Mouse (Mus musculus) heart, embryonic 10.5 days (tissue): ENCODE measurements around the gene Mbd3. TPM values are rescaled to one million over a fixed set of nuclear protein-coding genes. Genes with fewer than 3 reads are reported as not detected.
A peak's percentile ranks its signal among the peaks of the same experiment; 100 is the strongest.

Experiments
- DNase-seq: peaks from one replicate; pipeline ENCODE4 v3.0.0-alpha.2; 2017; ENCODE audit warnings: low spot score
- H3K27ac ChIP-seq: fragments of 300-500 bp; sonication (generic); 2 replicates; pipeline ENCODE4 v1.5.1; 2016; ENCODE audit warnings: mild to moderate bottlenecking
- H3K27me3 ChIP-seq: fragments of 300-500 bp; sonication (generic); 2 replicates; pipeline ENCODE4 v1.6.1; 2016; ENCODE audit warnings: mild to moderate bottlenecking; ENCODE audit not compliant: poor library complexity, insufficient read depth, severe bottlenecking
- H3K36me3 ChIP-seq: fragments of 300-500 bp; sonication (generic); 2 replicates; pipeline ENCODE4 v1.6.1; 2016; ENCODE audit warnings: mild to moderate bottlenecking, moderate library complexity
- H3K4me1 ChIP-seq: fragments of 300-500 bp; sonication (generic); 2 replicates; pipeline ENCODE4 v1.6.1; 2016; ENCODE audit warnings: mild to moderate bottlenecking
- H3K4me3 ChIP-seq: fragments of 300-500 bp; sonication (generic); 2 replicates; pipeline ENCODE4 v1.5.1; 2016; ENCODE audit warnings: mild to moderate bottlenecking, moderate library complexity
- H3K9me3 ChIP-seq: fragments of 300-500 bp; sonication (generic); 2 replicates; pipeline ENCODE4 v1.6.1; 2016; ENCODE audit warnings: mild to moderate bottlenecking, moderate library complexity
- WGBS: fragments of 180-500 bp; shearing (Covaris S2); methylation state at CpG from one replicate; pipeline ENCODE4 v1.1.7; 2016; 5-methylcytosine and 5-hydroxymethylcytosine counted together
- polyA plus RNA-seq: library from polyadenylated mRNA; unstranded; fragments of >200 nt; fragmentation: Nextera tagmentation; extraction: Ambion mirVana; gene quantifications from 2 replicates; pipeline ENCODE4 v1.2.1, GENCODE M21; 2016

Gene Mbd3
- polyA plus RNA-seq, 1 experiment from 2014 or later: 315 TPM

GRCm38 (mm10) chr10:80369995-80370747 is 29.2 kb downstream of the Mbd3 start:
- peaks cover 10% of the 10 kb centered on the region for H3K4me1 ChIP-seq
- no peaks in the 10 kb centered on the region for H3K36me3 ChIP-seq
- no peak overlapping the region for H3K4me3 ChIP-seq
- DNase-seq: no peak
- 74% methylated on average over 21 of the region's 21 CpGs for WGBS
- H3K9me3 ChIP-seq: 0 out of 2 replicates have a peak, but pooled peaks cover 4% of the 10 kb centered on the region
- peaks cover 48% of the 10 kb centered on the region for H3K27me3 ChIP-seq
- no peak overlapping the region for H3K27ac ChIP-seq

GRCm38 (mm10) chr10:80368392-80368791 is 31.0 kb downstream of the Mbd3 start:
- peaks cover 17% of the 10 kb centered on the region for H3K4me1 ChIP-seq
- no peak overlapping the region for H3K4me3 ChIP-seq
- H3K9me3 ChIP-seq: 0 out of 2 replicates have a peak, but pooled peaks cover 4% of the 10 kb centered on the region
- 81% methylated on average over 6 of the region's 6 CpGs for WGBS
- no peak overlapping the region for H3K27ac ChIP-seq
- no peaks in the 10 kb centered on the region for H3K36me3 ChIP-seq
- peaks cover 65% of the 10 kb centered on the region for H3K27me3 ChIP-seq
- no peak for DNase-seq

DNA sequence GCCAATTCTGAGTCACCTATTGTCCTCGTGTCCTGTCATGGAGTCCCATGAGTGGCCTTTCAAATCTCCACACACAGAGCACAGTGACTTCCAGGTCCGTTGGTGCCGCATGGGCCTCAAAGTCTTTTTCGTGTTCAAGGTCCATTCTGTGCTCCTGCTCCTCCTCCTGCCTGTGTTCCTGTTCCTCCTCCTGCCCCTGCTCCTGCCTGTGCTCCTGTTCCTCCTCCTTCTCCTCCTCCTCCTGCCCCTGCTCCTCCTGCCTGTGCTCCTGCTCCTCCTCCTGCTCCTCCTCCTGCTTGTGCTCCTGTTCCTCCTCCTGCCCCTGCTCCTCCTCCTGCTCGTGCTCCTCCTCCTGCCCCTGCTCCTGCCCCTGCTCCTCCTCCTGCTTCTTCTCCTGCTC is 31.4 kb downstream of the Mbd3 start:
- WGBS: 66% methylated on average over 5 of the region's 5 CpGs
- DNase-seq: no peak
- H3K27ac ChIP-seq: no peak overlapping the region
- H3K4me3 ChIP-seq: no peak overlapping the region
- H3K36me3 ChIP-seq: no peaks in the 10 kb centered on the region
- peaks cover 17% of the 10 kb centered on the region for H3K4me1 ChIP-seq
- H3K27me3 ChIP-seq: peaks cover 65% of the 10 kb centered on the region
- H3K9me3 ChIP-seq: 0 out of 2 replicates have a peak, but pooled peaks cover 4% of the 10 kb centered on the region

- no peak overlapping the region for H3K27ac ChIP-seq
- H3K36me3 ChIP-seq: no peaks in the 10 kb centered on the region
- 60% methylated on average over 6 of the region's 6 CpGs for WGBS
- H3K4me3 ChIP-seq: no peak overlapping the region
- DNase-seq: no peak
- H3K27me3 ChIP-seq: peaks cover 71% of the 10 kb centered on the region
- 0 out of 2 replicates have a peak, but pooled peaks cover 4% of the 10 kb centered on the region for H3K9me3 ChIP-seq
- H3K4me1 ChIP-seq: peaks cover 7% of the 10 kb centered on the region
These were observed 33.6 kb downstream of the Mbd3 start for GRCm38 (mm10) chr10:80365736-80366135.

DNA sequence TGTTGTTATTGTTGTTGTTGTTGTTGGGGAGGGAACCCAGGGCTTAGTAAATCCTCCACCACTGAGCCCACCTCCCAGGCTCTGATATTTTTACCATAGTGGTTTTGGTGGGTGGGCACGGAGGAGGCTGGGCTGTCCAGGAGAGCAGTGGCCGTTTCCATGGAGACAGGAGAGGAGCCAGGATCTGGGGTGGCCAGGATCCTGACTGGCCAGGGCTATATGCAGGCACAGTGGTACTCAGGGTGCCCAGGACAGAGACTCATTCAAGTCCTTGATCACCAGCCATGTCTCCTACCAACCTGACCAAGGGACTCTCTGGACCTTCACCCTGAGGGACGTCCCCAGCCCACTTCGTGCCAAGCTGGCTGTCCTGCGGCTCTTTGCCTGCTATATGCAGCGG is 35.6 kb downstream of the Mbd3 start:
- Histone ChIP-seq H3K9me3 (0 out of 2 replicates have a peak, but pooled peaks cover 4% of the 10 kb centered on the region), H3K4me1 (peaks cover 7% of the 10 kb centered on the region), H3K27ac (no peak overlapping the region), H3K36me3 (no peaks in the 10 kb centered on the region), H3K27me3 (peaks cover 91% of the 10 kb centered on the region), H3K4me3 (no peak overlapping the region)
- DNase-seq: no peak
- WGBS: 50% methylated on average over 6 of the region's 6 CpGs

DNA sequence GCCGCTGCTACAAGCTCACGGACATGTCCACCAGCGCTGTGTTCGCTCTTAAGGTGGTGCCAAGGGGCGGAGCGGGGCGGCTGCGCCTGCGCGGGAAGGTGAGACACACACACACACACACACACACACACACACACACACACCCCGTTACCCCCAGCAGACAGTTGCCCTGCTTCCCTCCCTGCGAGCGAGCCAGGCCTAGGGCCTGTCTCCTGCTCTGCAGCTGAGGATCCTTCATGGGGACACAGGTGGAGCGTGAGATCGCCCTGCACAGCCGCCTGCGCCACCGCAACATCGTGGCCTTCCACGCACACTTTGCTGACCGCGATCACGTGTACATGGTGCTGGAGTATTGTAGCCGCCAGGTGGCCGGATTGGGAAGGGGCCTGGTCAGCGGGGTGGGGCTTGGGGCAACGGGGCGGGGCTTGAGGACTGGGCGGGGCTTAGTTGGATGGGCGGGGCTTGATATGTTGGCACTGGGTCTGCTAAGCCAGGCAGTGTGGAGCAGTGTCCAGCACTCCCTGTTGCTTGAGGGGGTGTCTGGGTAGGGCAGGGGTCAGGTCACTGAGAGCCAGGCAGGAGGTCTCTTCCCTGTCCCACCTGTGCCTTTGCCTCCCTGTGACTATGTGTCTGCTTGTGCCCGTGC is 41.2 kb downstream of the Mbd3 start:
- Histone ChIP-seq H3K36me3 (no peaks in the 10 kb centered on the region), H3K27ac (no peak overlapping the region), H3K4me3 (peak overlapping the region; percentile 44), H3K27me3 (peaks cover 94% of the 10 kb centered on the region), H3K4me1 (peaks cover 19% of the 10 kb centered on the region), H3K9me3 (no peaks in the 10 kb centered on the region)
- DNase-seq: no peak
- 7% methylated on average over 31 of the region's 31 CpGs for WGBS

- 34% methylated on average over 7 of the region's 7 CpGs for WGBS
- no peak overlapping the region for H3K4me3 ChIP-seq
These were observed 42.0 kb downstream of the Mbd3 start for GRCm38 (mm10) chr10:80357336-80357735.

DNA sequence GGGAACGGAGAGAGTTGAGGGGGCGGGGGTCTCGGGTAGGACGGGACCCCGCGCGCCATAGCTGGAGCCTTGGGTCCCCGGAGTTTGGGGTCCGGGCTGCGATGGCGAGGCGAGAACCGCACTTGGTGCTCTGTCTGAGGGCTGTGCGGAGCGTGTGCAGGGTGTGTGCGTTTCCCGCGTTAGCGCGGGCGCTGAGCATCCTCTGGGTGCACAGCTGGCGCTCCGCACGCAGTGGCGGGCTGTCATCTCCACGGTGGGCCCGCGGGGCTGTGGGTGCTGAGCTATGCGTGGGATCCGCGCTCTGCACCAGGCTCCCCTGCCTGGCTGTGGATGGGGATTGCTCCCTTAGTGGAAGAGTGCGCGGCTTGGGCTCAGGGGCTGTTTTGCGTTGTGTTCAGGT is 42.6 kb downstream of the Mbd3 start:
- Histone ChIP-seq H3K36me3 (no peaks in the 10 kb centered on the region), H3K27ac (no peak overlapping the region), H3K9me3 (no peaks in the 10 kb centered on the region), H3K27me3 (peaks cover 99% of the 10 kb centered on the region), H3K4me1 (peaks cover 28% of the 10 kb centered on the region), H3K4me3 (peak overlapping the region; percentile 49)
- WGBS: 4% methylated on average over 34 of the region's 34 CpGs
- no peak for DNase-seq

More at GRCm38 (mm10) chr10:80357336-80357735, 42.0 kb downstream of the Mbd3 start:
- Histone ChIP-seq H3K27me3 (peaks cover 94% of the 10 kb centered on the region), H3K36me3 (no peaks in the 10 kb centered on the region), H3K27ac (no peak overlapping the region), H3K4me1 (peaks cover 26% of the 10 kb centered on the region), H3K9me3 (no peaks in the 10 kb centered on the region)
- DNase-seq: no peak

- 2% methylated on average over 52 of the region's 53 CpGs for WGBS
These were observed 43.2 kb downstream of the Mbd3 start, which contains the start of gene Plk5 for GRCm38 (mm10) chr10:80356001-80356682. Gene Plk5, plus strand, starts transcription at chr10:80356459.

DNA sequence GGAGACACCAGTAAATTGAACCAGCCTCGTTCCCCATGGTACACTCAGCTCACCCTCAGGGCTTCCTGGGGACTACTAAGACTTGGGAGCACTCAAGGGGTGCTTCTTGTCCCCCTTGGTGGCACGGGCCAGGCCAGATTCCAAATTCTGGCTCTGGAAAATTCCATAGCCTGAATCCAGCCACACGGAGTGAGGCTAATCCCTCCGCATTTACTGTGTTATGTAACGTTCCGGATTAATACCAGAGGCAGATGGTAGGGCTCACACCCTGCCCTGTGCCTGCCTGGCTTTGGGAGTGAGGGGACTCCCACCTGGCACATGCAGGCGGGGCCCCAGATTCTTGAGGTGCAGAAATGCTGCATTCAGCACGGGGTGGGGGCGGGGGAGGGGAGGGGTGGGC is 43.9 kb downstream of the Mbd3 start:
- Histone ChIP-seq H3K27ac (no peak overlapping the region), H3K27me3 (peaks cover 99% of the 10 kb centered on the region), H3K4me3 (no peak overlapping the region), H3K4me1 (peaks cover 29% of the 10 kb centered on the region), H3K9me3 (no peaks in the 10 kb centered on the region), H3K36me3 (no peaks in the 10 kb centered on the region)
- DNase-seq: no peak
- 13% methylated on average over 9 of the region's 9 CpGs for WGBS

More at GRCm38 (mm10) chr10:80356001-80356682, 43.2 kb downstream of the Mbd3 start, which contains the start of gene Plk5:
- H3K27ac ChIP-seq: no peak within 1 kb of the TSS
- peak within 1 kb of the TSS; percentile 49 for H3K4me3 ChIP-seq
- no peak for DNase-seq
- no peaks in the 10 kb centered on the region for H3K36me3 ChIP-seq
- peaks cover 99% of the 10 kb centered on the region for H3K27me3 ChIP-seq
- H3K4me1 ChIP-seq: peaks cover 28% of the 10 kb centered on the region
- H3K9me3 ChIP-seq: no peaks in the 10 kb centered on the region

GRCm38 (mm10) chr10:80352727-80353126 is 46.6 kb downstream of the Mbd3 start:
- Histone ChIP-seq H3K4me3 (no peak overlapping the region), H3K27me3 (peaks cover 99% of the 10 kb centered on the region), H3K9me3 (no peaks in the 10 kb centered on the region), H3K36me3 (no peaks in the 10 kb centered on the region), H3K4me1 (peaks cover 43% of the 10 kb centered on the region), H3K27ac (no peak overlapping the region)
- no peak for DNase-seq
- WGBS: 41% methylated on average over 8 of the region's 8 CpGs

DNA sequence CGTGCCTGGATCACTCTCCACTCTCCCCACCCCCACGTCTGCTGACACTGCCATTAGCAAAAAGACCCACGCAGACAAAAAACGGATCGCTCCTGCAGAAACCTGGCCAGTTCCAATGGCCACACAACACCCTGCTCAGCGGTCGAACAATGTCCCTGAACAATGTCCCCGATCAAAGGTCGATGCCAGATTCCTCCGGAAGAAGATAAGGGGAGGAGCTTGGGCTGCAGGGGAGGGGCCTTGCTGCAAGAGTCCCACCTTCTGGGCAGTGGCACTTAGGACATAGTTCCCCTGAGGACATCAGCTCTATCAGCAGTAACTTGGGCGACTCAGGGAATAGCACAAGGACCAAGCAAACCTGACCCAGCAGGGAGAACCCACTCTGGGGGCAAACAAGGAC is 47.5 kb downstream of the Mbd3 start:
- H3K4me3 ChIP-seq: no peak overlapping the region
- H3K9me3 ChIP-seq: no peaks in the 10 kb centered on the region
- no peak for DNase-seq
- peaks cover 43% of the 10 kb centered on the region for H3K4me1 ChIP-seq
- H3K27me3 ChIP-seq: peaks cover 99% of the 10 kb centered on the region
- no peaks in the 10 kb centered on the region for H3K36me3 ChIP-seq
- no peak overlapping the region for H3K27ac ChIP-seq
- WGBS: 26% methylated on average over 11 of the region's 11 CpGs

DNA sequence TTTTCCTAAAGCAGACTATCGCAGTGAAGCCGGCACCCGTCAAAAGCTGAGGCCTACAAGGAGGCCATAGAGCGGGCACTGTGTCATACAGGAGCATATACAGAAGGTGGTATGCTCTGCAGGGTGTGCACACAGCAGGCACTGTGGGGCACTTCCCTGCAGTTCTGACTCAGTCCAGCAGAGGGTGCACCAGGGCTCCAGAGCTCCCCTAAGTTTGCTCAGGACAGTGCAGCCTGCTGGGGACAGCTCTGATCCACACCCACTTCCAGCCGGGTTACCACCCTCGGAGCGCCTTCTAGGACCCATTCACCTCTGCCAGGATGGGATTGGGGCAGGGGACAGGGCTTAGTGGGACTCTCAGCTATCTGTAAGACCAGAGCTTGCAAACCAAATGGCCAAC is 49.1 kb downstream of the Mbd3 start:
- DNase-seq: peak; percentile 92
- H3K9me3 ChIP-seq: no peaks in the 10 kb centered on the region
- H3K27me3 ChIP-seq: peaks cover 99% of the 10 kb centered on the region
- H3K4me3 ChIP-seq: no peak overlapping the region
- no peak overlapping the region for H3K27ac ChIP-seq
- H3K4me1 ChIP-seq: peaks cover 37% of the 10 kb centered on the region
- WGBS: 5% methylated on average over 7 of the region's 7 CpGs
- H3K36me3 ChIP-seq: no peaks in the 10 kb centered on the region
